Mouse (Mus musculus): ENCODE results near the gene Gm9964. TPM values are rescaled to one million over a fixed set of nuclear protein-coding genes. Genes with fewer than 3 reads are reported as not detected.
"Not testable (repeated sequence)": the region's sequence is repeated elsewhere in the genome, so short reads cannot be mapped to it uniquely, and the experiment has no call there.

Gene Gm9964
- polyA plus RNA-seq, 1 experiment = not detected

GRCm38 (mm10) chr11:79287447-79287846 is 9.3 kb downstream of the Gm9964 start:
- Histone ChIP-seq H3K27ac (replicated peaks; ENCODE audit: low read depth, low read length) (peak overlapping the region; percentile 53; the same call in 1 of the 2 replicates), H3K4me3 (ENCODE audit: insufficient read depth, low read depth, low read length) (no peak overlapping the region)

GRCm38 (mm10) chr11:79286305-79286799 is 10.4 kb downstream of the Gm9964 start:
- H3K27ac ChIP-seq (replicated peaks; ENCODE audit: low read depth, low read length) = no peak overlapping the region
- peaks cover 8% of the 10 kb centered on the region; the same call in 1 of the 2 replicates for H3K4me1 ChIP-seq (ENCODE audit: control insufficient read depth, insufficient read depth, insufficient read length, low read length)

More at GRCm38 (mm10) chr11:79287447-79287846, 9.3 kb downstream of the Gm9964 start:
- peaks cover 8% of the 10 kb centered on the region; the same call in 1 of the 2 replicates for H3K4me1 ChIP-seq (ENCODE audit: control insufficient read depth, insufficient read depth, insufficient read length, low read length)

GRCm38 (mm10) chr11:79283350-79284030 is 13.2 kb downstream of the Gm9964 start:
- Histone ChIP-seq H3K27ac (replicated peaks; ENCODE audit: low read depth, low read length) (no peak overlapping the region), H3K4me3 (ENCODE audit: insufficient read depth, low read depth, low read length) (no peak overlapping the region), H3K4me1 (ENCODE audit: control insufficient read depth, insufficient read depth, insufficient read length, low read length) (peaks cover 11% of the 10 kb centered on the region; the same call in 1 of the 2 replicates)

More at GRCm38 (mm10) chr11:79286305-79286799, 10.4 kb downstream of the Gm9964 start:
- H3K4me3 ChIP-seq (ENCODE audit: insufficient read depth, low read depth, low read length) = no peak overlapping the region

- H3K27ac ChIP-seq (replicated peaks; ENCODE audit: low read depth, low read length) = no peak overlapping the region
- H3K4me1 ChIP-seq (ENCODE audit: control insufficient read depth, insufficient read depth, insufficient read length, low read length) = peaks cover 6% of the 10 kb centered on the region; the same call in 1 of the 2 replicates
- no peak overlapping the region for H3K4me3 ChIP-seq (ENCODE audit: insufficient read depth, low read depth, low read length)
Observed at GRCm38 (mm10) chr11:79281396-79281795, 15.3 kb downstream of the Gm9964 start.

GRCm38 (mm10) chr11:79279732-79280405 is 16.8 kb downstream of the Gm9964 start:
- Histone ChIP-seq H3K4me1 (ENCODE audit: control insufficient read depth, insufficient read depth, insufficient read length, low read length) (peaks cover 6% of the 10 kb centered on the region; the same call in 1 of the 2 replicates), H3K4me3 (ENCODE audit: insufficient read depth, low read depth, low read length) (no peak overlapping the region), H3K27ac (replicated peaks; ENCODE audit: low read depth, low read length) (no peak overlapping the region)

GRCm38 (mm10) chr11:79273757-79274156 is 22.9 kb downstream of the Gm9964 start:
- Histone ChIP-seq H3K27ac (replicated peaks; ENCODE audit: low read depth, low read length) (no peak overlapping the region), H3K4me3 (ENCODE audit: insufficient read depth, low read depth, low read length) (no peak overlapping the region), H3K4me1 (ENCODE audit: control insufficient read depth, insufficient read depth, insufficient read length, low read length) (peaks cover 4% of the 10 kb centered on the region; the same call in 1 of the 2 replicates)

GRCm38 (mm10) chr11:79273039-79273438 is 23.7 kb downstream of the Gm9964 start:
- no peak overlapping the region for H3K27ac ChIP-seq (replicated peaks; ENCODE audit: low read depth, low read length)

GRCm38 (mm10) chr11:79267171-79267570 is 29.5 kb downstream of the Gm9964 start:
- Histone ChIP-seq H3K27ac (replicated peaks; ENCODE audit: low read depth, low read length) (no peak overlapping the region), H3K4me1 (ENCODE audit: control insufficient read depth, insufficient read depth, insufficient read length, low read length) (no peaks in the 10 kb centered on the region), H3K4me3 (ENCODE audit: insufficient read depth, low read depth, low read length) (no peak overlapping the region)

More at GRCm38 (mm10) chr11:79273039-79273438, 23.7 kb downstream of the Gm9964 start:
- Histone ChIP-seq H3K4me1 (ENCODE audit: control insufficient read depth, insufficient read depth, insufficient read length, low read length) (no peaks in the 10 kb centered on the region), H3K4me3 (ENCODE audit: insufficient read depth, low read depth, low read length) (no peak overlapping the region)

- H3K4me3 ChIP-seq (ENCODE audit: insufficient read depth, low read depth, low read length) = no peak overlapping the region
- H3K4me1 ChIP-seq (ENCODE audit: control insufficient read depth, insufficient read depth, insufficient read length, low read length) = no peaks in the 10 kb centered on the region
- H3K27ac ChIP-seq (replicated peaks; ENCODE audit: low read depth, low read length) = no peak overlapping the region
Observed at GRCm38 (mm10) chr11:79264376-79264775, 32.3 kb downstream of the Gm9964 start.

- H3K4me1 ChIP-seq (ENCODE audit: control insufficient read depth, insufficient read depth, insufficient read length, low read length); H3K27ac ChIP-seq (replicated peaks; ENCODE audit: low read depth, low read length); H3K4me3 ChIP-seq (ENCODE audit: insufficient read depth, low read depth, low read length): not testable (repeated sequence)
Observed at GRCm38 (mm10) chr11:79260126-79260525, 36.6 kb downstream of the Gm9964 start.

GRCm38 (mm10) chr11:79258738-79259137 is 38.0 kb downstream of the Gm9964 start:
- Histone ChIP-seq H3K27ac (replicated peaks; ENCODE audit: low read depth, low read length) (no peak overlapping the region), H3K4me3 (ENCODE audit: insufficient read depth, low read depth, low read length) (no peak overlapping the region), H3K4me1 (ENCODE audit: control insufficient read depth, insufficient read depth, insufficient read length, low read length) (no peaks in the 10 kb centered on the region)

- H3K4me3 ChIP-seq (ENCODE audit: insufficient read depth, low read depth, low read length) = peak within 1 kb of the TSS; percentile 94
- H3K4me1 ChIP-seq (ENCODE audit: control insufficient read depth, insufficient read depth, insufficient read length, low read length) = peaks cover 5% of the 10 kb centered on the region; the same call in 1 of the 2 replicates
- peak within 1 kb of the TSS; percentile 96 for H3K27ac ChIP-seq (replicated peaks; ENCODE audit: low read depth, low read length)
Observed at GRCm38 (mm10) chr11:79254391-79255098, 42.2 kb downstream of the Gm9964 start, which contains the start of gene Wsb1. Wsb1 (minus strand) TSS chr11:79254671.

- Histone ChIP-seq H3K4me1 (ENCODE audit: control insufficient read depth, insufficient read depth, insufficient read length, low read length) (peaks cover 5% of the 10 kb centered on the region; the same call in 1 of the 2 replicates), H3K27ac (replicated peaks; ENCODE audit: low read depth, low read length) (peak overlapping the region; percentile 96), H3K4me3 (ENCODE audit: insufficient read depth, low read depth, low read length) (peak overlapping the region; percentile 94)
Observed at GRCm38 (mm10) chr11:79253542-79254390, 42.9 kb downstream of the Gm9964 start.

GRCm38 (mm10) chr11:79252881-79253541 is 43.7 kb downstream of the Gm9964 start:
- H3K27ac ChIP-seq (replicated peaks; ENCODE audit: low read depth, low read length) = peak overlapping the region; percentile 96
- peak overlapping the region; percentile 94 for H3K4me3 ChIP-seq (ENCODE audit: insufficient read depth, low read depth, low read length)
- H3K4me1 ChIP-seq (ENCODE audit: control insufficient read depth, insufficient read depth, insufficient read length, low read length) = peaks cover 5% of the 10 kb centered on the region; the same call in 1 of the 2 replicates
